Mouse (Mus musculus) midbrain, embryonic 10.5 days (tissue): Measurements from ENCODE around the gene Nupr1l. TPM values are rescaled to one million over a fixed set of nuclear protein-coding genes. Genes with fewer than 3 reads are reported as not detected.

Experiments
- DNase-seq: peaks from one replicate; pipeline ENCODE4 v3.0.0-alpha.2; 2017; ENCODE audit warnings: low spot score
- H3K27ac ChIP-seq: fragments of 300-500 bp; sonication (generic); replicated peaks from 2 replicates; pipeline ENCODE4 v1.5.1; 2016; ENCODE audit warnings: mild to moderate bottlenecking
- H3K27me3 ChIP-seq: fragments of 300-500 bp; sonication (generic); 2 replicates; pipeline ENCODE4 v1.6.1; 2016; ENCODE audit warnings: low read depth, mild to moderate bottlenecking; ENCODE audit not compliant: poor library complexity, severe bottlenecking
- H3K36me3 ChIP-seq: fragments of 300-500 bp; sonication (generic); 2 replicates; pipeline ENCODE4 v1.6.1; 2016; ENCODE audit warnings: mild to moderate bottlenecking, moderate library complexity
- H3K4me1 ChIP-seq: fragments of 300-500 bp; sonication (generic); 2 replicates; pipeline ENCODE4 v1.6.1; 2016
- H3K4me3 ChIP-seq: fragments of 300-500 bp; sonication (generic); 2 replicates; pipeline ENCODE4 v1.5.1; 2016; ENCODE audit warnings: mild to moderate bottlenecking, moderate library complexity
- H3K9me3 ChIP-seq: fragments of 300-500 bp; sonication (generic); replicated peaks from 2 replicates; pipeline ENCODE4 v1.6.1; 2016; ENCODE audit warnings: mild to moderate bottlenecking
- WGBS: fragments of 180-500 bp; shearing (Covaris S2); methylation state at CpG from one replicate; pipeline ENCODE4 v1.1.7; 2016; 5-methylcytosine and 5-hydroxymethylcytosine counted together
- polyA plus RNA-seq: library from polyadenylated mRNA; unstranded; fragments of >200 nt; fragmentation: Nextera tagmentation; extraction: Ambion mirVana; gene quantifications from 2 replicates; pipeline ENCODE4 v1.2.1, GENCODE M21; 2016

The Nupr1l gene
- polyA plus RNA-seq, 1 experiment from 2014 or later: 4.2 TPM

DNA sequence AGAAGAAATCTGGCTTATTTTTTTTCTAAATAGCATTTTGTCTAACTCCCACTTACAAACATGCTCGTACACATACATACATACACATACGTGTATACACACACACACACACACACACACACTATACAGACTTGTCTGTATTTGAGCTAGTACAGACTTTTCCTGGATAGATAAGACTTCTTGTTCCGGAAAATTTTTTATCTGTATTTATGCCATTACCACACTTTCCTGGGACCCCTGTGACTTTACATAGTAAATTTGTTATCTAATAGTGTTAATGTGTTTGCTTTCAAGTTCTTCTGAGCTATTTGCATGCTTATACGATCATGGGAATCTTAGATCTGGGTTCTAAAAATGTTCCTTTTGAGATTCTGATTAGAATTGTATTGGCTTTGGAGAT, 43.8 kb downstream of the Nupr1l start:
- H3K36me3 ChIP-seq: peaks cover 20% of the 10 kb centered on the region; the same call in 1 of the 2 replicates
- DNase-seq: no peak
- WGBS: 97% methylated on average over 4 of the region's 4 CpGs
- no peak overlapping the region for H3K27ac ChIP-seq
- no peak overlapping the region for H3K4me3 ChIP-seq
- H3K9me3 ChIP-seq: no peaks in the 10 kb centered on the region
- no peaks in the 10 kb centered on the region for H3K27me3 ChIP-seq
- H3K4me1 ChIP-seq: no peaks in the 10 kb centered on the region

DNA sequence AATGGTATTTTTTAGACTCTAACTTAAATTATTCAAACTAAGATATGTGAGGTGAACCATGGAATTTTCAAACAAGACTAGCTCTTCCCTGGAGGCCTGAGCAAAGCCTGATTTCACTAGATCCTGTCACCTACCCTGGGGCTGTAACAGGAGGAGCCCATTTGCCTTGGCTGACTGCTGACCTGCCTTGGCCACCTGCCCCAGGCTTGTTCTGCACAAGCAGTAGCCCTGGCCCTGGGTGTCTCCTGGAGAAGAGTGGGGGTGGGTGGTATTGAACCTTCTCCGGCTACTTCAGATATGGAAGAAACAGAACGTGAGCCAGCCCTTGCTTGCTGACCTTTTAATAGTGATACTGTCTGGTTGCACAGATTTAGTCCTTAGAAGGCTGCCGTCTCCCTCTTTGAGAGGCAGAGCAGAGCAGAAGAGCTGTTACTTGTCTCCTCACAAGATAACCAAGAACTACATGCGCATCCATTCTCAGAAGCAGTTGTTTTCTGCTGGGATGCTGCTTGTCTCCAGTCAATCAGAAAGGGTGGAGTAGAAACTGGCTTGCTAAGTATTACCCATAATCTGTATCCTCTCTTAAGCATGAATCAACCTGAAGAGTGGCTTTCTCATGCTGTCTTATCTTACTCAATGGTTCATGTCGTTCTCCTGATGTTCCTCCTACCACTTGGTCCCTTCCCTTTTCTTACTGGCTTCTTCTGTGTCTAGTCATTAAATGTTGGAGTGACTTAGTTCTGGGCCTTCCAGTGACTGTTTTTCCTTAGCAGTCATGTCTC, 46.3 kb downstream of the Nupr1l start:
- no peak overlapping the region for H3K4me3 ChIP-seq
- DNase-seq: no peak
- 92% methylated on average over 5 of the region's 5 CpGs for WGBS
- H3K36me3 ChIP-seq: peaks cover 31% of the 10 kb centered on the region
- H3K27me3 ChIP-seq: no peaks in the 10 kb centered on the region
- H3K27ac ChIP-seq: no peak overlapping the region
- no peaks in the 10 kb centered on the region for H3K4me1 ChIP-seq
- H3K9me3 ChIP-seq: no peaks in the 10 kb centered on the region

DNA sequence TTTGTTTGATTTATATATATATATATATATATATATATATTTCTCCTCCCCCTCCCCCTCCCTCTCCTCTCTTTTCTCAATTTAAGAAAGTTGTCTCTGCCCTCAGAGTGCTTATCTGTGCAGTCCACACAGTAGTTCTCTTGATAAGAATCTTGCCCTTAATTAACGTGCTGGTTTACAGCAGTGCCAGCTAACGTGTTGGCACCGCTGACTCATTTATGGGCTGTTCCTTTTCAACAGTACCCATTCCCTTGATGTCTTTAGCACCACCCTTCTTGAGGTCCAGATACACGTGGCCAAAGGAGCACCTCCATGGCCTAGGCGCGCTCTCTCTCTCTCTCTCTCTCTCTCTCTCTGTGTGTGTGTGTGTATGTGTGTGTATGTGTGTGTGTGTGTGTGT, 47.5 kb downstream of the Nupr1l start:
- no peak overlapping the region for H3K27ac ChIP-seq
- WGBS: 92% methylated on average over 6 of the region's 6 CpGs
- no peaks in the 10 kb centered on the region for H3K9me3 ChIP-seq
- peaks cover 39% of the 10 kb centered on the region for H3K36me3 ChIP-seq
- DNase-seq: no peak
- no peak overlapping the region for H3K4me3 ChIP-seq
- H3K4me1 ChIP-seq: no peaks in the 10 kb centered on the region
- no peaks in the 10 kb centered on the region for H3K27me3 ChIP-seq

DNA sequence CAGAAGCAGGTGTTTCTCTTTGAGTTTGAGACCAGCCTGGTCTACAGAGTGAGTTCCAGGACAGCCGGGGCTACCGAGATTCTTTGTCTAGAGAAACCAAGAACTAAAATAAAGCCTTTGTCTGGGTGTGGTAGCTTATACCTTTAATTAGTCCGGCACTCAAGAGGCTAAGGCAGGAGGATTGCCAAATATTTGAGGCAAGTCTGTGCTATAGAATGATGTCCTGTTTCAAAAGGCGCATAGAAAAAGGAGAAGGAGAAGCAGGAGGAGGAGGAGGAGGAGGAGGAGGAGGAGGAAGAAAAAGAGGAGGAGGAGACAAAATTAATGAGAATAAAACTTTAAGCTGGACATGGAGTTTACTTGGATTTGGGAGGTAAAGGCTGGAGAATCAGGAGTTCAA, 54.9 kb downstream of the Nupr1l start:
- WGBS: 78% methylated on average over 4 of the region's 4 CpGs
- no peaks in the 10 kb centered on the region for H3K27me3 ChIP-seq
- no peak overlapping the region for H3K27ac ChIP-seq
- H3K36me3 ChIP-seq: peaks cover 22% of the 10 kb centered on the region
- H3K4me1 ChIP-seq: no peaks in the 10 kb centered on the region
- no peak overlapping the region for H3K4me3 ChIP-seq
- no peak for DNase-seq
- no peaks in the 10 kb centered on the region for H3K9me3 ChIP-seq

Other genes starting within 250 kb of the Nupr1l start
- 6.3 and 8.1 TPM in 2 replicates for gene Zfp11, start 238.4 kb upstream of the Nupr1l start, polyA plus RNA-seq
- not detected in 2 replicates for gene Sept14, start 200.0 kb upstream of the Nupr1l start, polyA plus RNA-seq
- gene Mrps17, start 193.0 kb upstream of the Nupr1l start, polyA plus RNA-seq: 181 and 185 TPM in 2 replicates
- 76.3 and 86.3 TPM in 2 replicates for gene Nipsnap2, start 183.5 kb upstream of the Nupr1l start, polyA plus RNA-seq
- gene Psph, start 121.1 kb upstream of the Nupr1l start, polyA plus RNA-seq: 39.7 and 45.4 TPM in 2 replicates
- 48.8 and 50.5 TPM in 2 replicates for gene Sumf2, start 61.6 kb upstream of the Nupr1l start, polyA plus RNA-seq
- 1,024 and 1,060 TPM in 2 replicates for gene Chchd2, start 21.1 kb upstream of the Nupr1l start, polyA plus RNA-seq
- 5.1 and 5.3 TPM in 2 replicates for gene Zbed5, start 12.8 kb upstream of the Nupr1l start, polyA plus RNA-seq
- gene Phkg1, start 10.0 kb upstream of the Nupr1l start, polyA plus RNA-seq: 0.25 and 0.41 TPM in 2 replicates
- 30.9 and 35.5 TPM in 2 replicates for gene Vkorc1l1, start 33.4 kb downstream of the Nupr1l start, polyA plus RNA-seq
- 33.6 and 34.1 TPM in 2 replicates for gene Gusb, start 94.5 kb downstream of the Nupr1l start, polyA plus RNA-seq
- gene Asl, start 120.7 kb downstream of the Nupr1l start, polyA plus RNA-seq: 33.3 and 36.0 TPM in 2 replicates
- 63.8 and 65.9 TPM in 2 replicates for gene Crcp, start 120.8 kb downstream of the Nupr1l start, polyA plus RNA-seq
- gene Tpst1, start 164.8 kb downstream of the Nupr1l start, polyA plus RNA-seq: 57.5 and 60.4 TPM in 2 replicates
- gene Kctd7, start 236.3 kb downstream of the Nupr1l start, polyA plus RNA-seq: 6.3 and 7.2 TPM in 2 replicates